Mouse (Mus musculus): ENCODE results near the gene Xpo1. TPM values are rescaled to one million over a fixed set of nuclear protein-coding genes. Genes with fewer than 3 reads are reported as not detected.
"Not testable (repeated sequence)": the region's sequence is repeated elsewhere in the genome, so short reads cannot be mapped to it uniquely, and the experiment has no call there.

Xpo1 gene
- polyA plus RNA-seq, 1 experiment from 2014 or later: 91.5 TPM

- Histone ChIP-seq H3K9ac (no peak overlapping the region), H3K36me3 (ENCODE audit: poor library complexity, severe bottlenecking) (peaks cover 24% of the 10 kb centered on the region), H3K4me2 (no peak overlapping the region), H3K27me3 (no peaks in the 10 kb centered on the region), H3K4me3 (no peak overlapping the region), H3K27ac (no peak overlapping the region), H3K9me3 (replicated peaks) (no peaks in the 10 kb centered on the region), H3K4me1 (peaks cover 27% of the 10 kb centered on the region)
- WGBS: 86% methylated on average over 1 of the region's 1 CpGs
- no peak for ATAC-seq
Observed at GRCm38 (mm10) chr11:23259481-23259880, 3.6 kb downstream of the Xpo1 start.

- peaks cover 23% of the 10 kb centered on the region for H3K4me1 ChIP-seq
- H3K4me3 ChIP-seq: no peak overlapping the region
- no peaks in the 10 kb centered on the region for H3K27me3 ChIP-seq
- ATAC-seq: no peak
- peak overlapping the region; percentile 10; the same call in 1 of the 2 replicates for H3K4me2 ChIP-seq
- H3K9me3 ChIP-seq (replicated peaks): no peaks in the 10 kb centered on the region
- WGBS: 95% methylated on average over 1 of the region's 1 CpGs
- H3K9ac ChIP-seq: no peak overlapping the region
- peaks cover 31% of the 10 kb centered on the region for H3K36me3 ChIP-seq (ENCODE audit: poor library complexity, severe bottlenecking)
- no peak overlapping the region for H3K27ac ChIP-seq
Observed at GRCm38 (mm10) chr11:23260186-23260585, 4.3 kb downstream of the Xpo1 start.

GRCm38 (mm10) chr11:23261490-23261889 lies 5.6 kb downstream of the Xpo1 start:
- Histone ChIP-seq H3K9ac (no peak overlapping the region), H3K27ac (no peak overlapping the region), H3K36me3 (ENCODE audit: poor library complexity, severe bottlenecking) (peaks cover 42% of the 10 kb centered on the region), H3K9me3 (replicated peaks) (no peaks in the 10 kb centered on the region), H3K4me1 (peaks cover 23% of the 10 kb centered on the region), H3K4me2 (no peak overlapping the region), H3K27me3 (no peaks in the 10 kb centered on the region), H3K4me3 (no peak overlapping the region)
- ATAC-seq: no peak
- 85% methylated on average over 3 of the region's 3 CpGs for WGBS

GRCm38 (mm10) chr11:23264949-23265348 lies 9.1 kb downstream of the Xpo1 start:
- peaks cover 60% of the 10 kb centered on the region for H3K36me3 ChIP-seq (ENCODE audit: poor library complexity, severe bottlenecking)
- no peak overlapping the region for H3K9ac ChIP-seq
- ATAC-seq: no peak
- H3K4me1 ChIP-seq: peaks cover 8% of the 10 kb centered on the region
- H3K27ac ChIP-seq: no peak overlapping the region
- H3K4me2 ChIP-seq: no peak overlapping the region
- H3K9me3 ChIP-seq (replicated peaks): no peaks in the 10 kb centered on the region
- no peaks in the 10 kb centered on the region for H3K27me3 ChIP-seq
- no peak overlapping the region for H3K4me3 ChIP-seq

GRCm38 (mm10) chr11:23271770-23272724 lies 16.2 kb downstream of the Xpo1 start:
- Histone ChIP-seq H3K27ac (no peak overlapping the region), H3K9me3 (replicated peaks) (no peaks in the 10 kb centered on the region), H3K4me1 (no peaks in the 10 kb centered on the region), H3K4me2 (no peak overlapping the region), H3K4me3 (no peak overlapping the region), H3K27me3 (no peaks in the 10 kb centered on the region), H3K9ac (no peak overlapping the region), H3K36me3 (ENCODE audit: poor library complexity, severe bottlenecking) (peaks cover 72% of the 10 kb centered on the region)
- 71% methylated on average over 4 of the region's 4 CpGs for WGBS
- ATAC-seq: peak; percentile 53; the same call in 1 of the 2 replicates

GRCm38 (mm10) chr11:23275780-23276179 lies 19.9 kb downstream of the Xpo1 start:
- WGBS: 70% methylated on average over 3 of the region's 3 CpGs

GRCm38 (mm10) chr11:23284469-23284868 lies 28.6 kb downstream of the Xpo1 start:
- WGBS: 94% methylated on average over 4 of the region's 4 CpGs
- ATAC-seq: no peak
- Histone ChIP-seq H3K27ac (no peak overlapping the region), H3K27me3 (no peaks in the 10 kb centered on the region), H3K9ac (no peak overlapping the region), H3K9me3 (replicated peaks) (no peaks in the 10 kb centered on the region), H3K4me3 (no peak overlapping the region), H3K36me3 (ENCODE audit: poor library complexity, severe bottlenecking) (peaks cover 91% of the 10 kb centered on the region), H3K4me2 (no peak overlapping the region), H3K4me1 (no peaks in the 10 kb centered on the region)

More at GRCm38 (mm10) chr11:23275780-23276179, 19.9 kb downstream of the Xpo1 start:
- Histone ChIP-seq H3K27ac (no peak overlapping the region), H3K9ac (no peak overlapping the region), H3K4me2 (no peak overlapping the region), H3K36me3 (ENCODE audit: poor library complexity, severe bottlenecking) (peaks cover 88% of the 10 kb centered on the region), H3K4me1 (no peaks in the 10 kb centered on the region), H3K27me3 (no peaks in the 10 kb centered on the region), H3K4me3 (no peak overlapping the region), H3K9me3 (replicated peaks) (no peaks in the 10 kb centered on the region)
- no peak for ATAC-seq

- not testable (repeated sequence) for H3K9me3 ChIP-seq (replicated peaks); H3K4me1 ChIP-seq; H3K27me3 ChIP-seq; ATAC-seq; H3K4me2 ChIP-seq; H3K4me3 ChIP-seq; H3K9ac ChIP-seq; H3K27ac ChIP-seq
- WGBS: 92% methylated on average over 4 of the region's 4 CpGs
- peaks cover 92% of the 10 kb centered on the region for H3K36me3 ChIP-seq (ENCODE audit: poor library complexity, severe bottlenecking)
Observed at GRCm38 (mm10) chr11:23288866-23289265, 33.0 kb downstream of the Xpo1 start.

GRCm38 (mm10) chr11:23297379-23297778 lies 41.5 kb downstream of the Xpo1 start:
- Histone ChIP-seq H3K36me3 (ENCODE audit: poor library complexity, severe bottlenecking) (peaks cover 63% of the 10 kb centered on the region), H3K9me3 (replicated peaks) (no peaks in the 10 kb centered on the region), H3K4me2 (no peak overlapping the region), H3K27me3 (no peaks in the 10 kb centered on the region), H3K9ac (no peak overlapping the region), H3K27ac (no peak overlapping the region), H3K4me1 (no peaks in the 10 kb centered on the region), H3K4me3 (no peak overlapping the region)
- no peak for ATAC-seq
- 97% methylated on average over 2 of the region's 2 CpGs for WGBS

- H3K4me2 ChIP-seq: no peak overlapping the region
- WGBS: 93% methylated on average over 2 of the region's 2 CpGs
- no peak for ATAC-seq
- H3K27ac ChIP-seq: no peak overlapping the region
- no peaks in the 10 kb centered on the region for H3K4me1 ChIP-seq
- H3K36me3 ChIP-seq (ENCODE audit: poor library complexity, severe bottlenecking): peaks cover 54% of the 10 kb centered on the region
- H3K27me3 ChIP-seq: no peaks in the 10 kb centered on the region
- no peaks in the 10 kb centered on the region for H3K9me3 ChIP-seq (replicated peaks)
- H3K9ac ChIP-seq: no peak overlapping the region
- H3K4me3 ChIP-seq: no peak overlapping the region
Observed at GRCm38 (mm10) chr11:23298301-23298700, 42.5 kb downstream of the Xpo1 start.

- Histone ChIP-seq H3K36me3 (ENCODE audit: poor library complexity, severe bottlenecking) (peaks cover 38% of the 10 kb centered on the region), H3K4me2 (no peak overlapping the region), H3K4me1 (no peaks in the 10 kb centered on the region), H3K27ac (no peak overlapping the region), H3K4me3 (no peak overlapping the region), H3K9ac (no peak overlapping the region), H3K9me3 (replicated peaks) (no peaks in the 10 kb centered on the region), H3K27me3 (no peaks in the 10 kb centered on the region)
- ATAC-seq: peak; percentile 40; the same call in 1 of the 2 replicates
- WGBS: 100% methylated on average over 1 of the region's 1 CpGs
Observed at GRCm38 (mm10) chr11:23299910-23300309, 44.1 kb downstream of the Xpo1 start.

GRCm38 (mm10) chr11:23303126-23303525 lies 47.3 kb downstream of the Xpo1 start:
- Histone ChIP-seq H3K27me3 (no peaks in the 10 kb centered on the region), H3K36me3 (ENCODE audit: poor library complexity, severe bottlenecking) (peaks cover 8% of the 10 kb centered on the region; the same call in 1 of the 2 replicates), H3K27ac (no peak overlapping the region), H3K4me2 (no peak overlapping the region), H3K9ac (no peak overlapping the region), H3K9me3 (replicated peaks) (no peaks in the 10 kb centered on the region), H3K4me1 (peaks cover 3% of the 10 kb centered on the region; the same call in 1 of the 2 replicates), H3K4me3 (no peak overlapping the region)
- no peak for ATAC-seq
- WGBS: 73% methylated on average over 1 of the region's 1 CpGs
